Mouse (Mus musculus) limb, embryonic 14.5 days (tissue): ENCODE measurements at regions not wholly inside any gene's neighbourhood (a gene's known extent, or its start where the extent isn't known, plus 50 kb on each side); places are given as distances from the start of the nearest gene placed in this dataset.
"Not testable (repeated sequence)": the region's sequence is repeated elsewhere in the genome, so short reads cannot be mapped to it uniquely, and the experiment has no call there.

Source experiments
- ATAC-seq: fragments of 200-750 bp; cut with Nextera tagmentation; 2 replicates; pipeline ENCODE4 v1.8.0; 2017; ENCODE audit warnings: low read depth, moderate number of reproducible peaks, moderate TSS enrichment; ENCODE audit not compliant: low FRiP score
- DNase-seq: peaks from one replicate; pipeline ENCODE4 v3.0.0-alpha.2; 2015; ENCODE audit warnings: low spot score
- H3K27ac ChIP-seq: fragments of 300-500 bp; sonication (generic); replicated peaks from 2 replicates; pipeline ENCODE4 v1.5.1; 2014; ENCODE audit warnings: low read depth, mild to moderate bottlenecking, low read length, moderate library complexity, mixed read lengths
- H3K27me3 ChIP-seq: fragments of 300-500 bp; sonication (generic); 2 replicates; pipeline ENCODE4 v1.6.1; 2014; ENCODE audit warnings: low read length, mixed read lengths; ENCODE audit not compliant: control insufficient read depth, insufficient read depth
- H3K36me3 ChIP-seq: fragments of 300-500 bp; sonication (generic); 2 replicates; pipeline ENCODE4 v1.6.1; 2014; ENCODE audit warnings: mild to moderate bottlenecking, low read length, moderate library complexity, mixed read lengths; ENCODE audit not compliant: control insufficient read depth, insufficient read depth
- H3K4me1 ChIP-seq: fragments of 300-500 bp; sonication (generic); 2 replicates; pipeline ENCODE4 v1.6.1; 2014; ENCODE audit warnings: antibody characterized with exemption, low read length, mixed read lengths; ENCODE audit not compliant: control insufficient read depth, insufficient read depth
- H3K4me2 ChIP-seq: fragments of 300-500 bp; sonication (generic); replicated peaks from 2 replicates; pipeline ENCODE4 v1.6.1; 2014; ENCODE audit warnings: low read depth, mild to moderate bottlenecking, low read length, moderate library complexity; ENCODE audit not compliant: severe bottlenecking
- H3K4me3 ChIP-seq: fragments of 300-500 bp; sonication (generic); replicated peaks from 2 replicates; pipeline ENCODE4 v1.5.1; 2014; ENCODE audit warnings: low read length
- H3K9ac ChIP-seq: fragments of 300-500 bp; sonication (generic); 2 replicates; pipeline ENCODE4 v1.6.1; 2014; ENCODE audit warnings: mild to moderate bottlenecking, low read depth, low read length, moderate library complexity; ENCODE audit not compliant: severe bottlenecking
- H3K9me3 ChIP-seq: fragments of 300-500 bp; sonication (generic); 2 replicates; pipeline ENCODE4 v1.6.1; 2016; ENCODE audit warnings: low read length; ENCODE audit not compliant: control insufficient read depth
- POLR2A ChIP-seq: fragments of 200-500 bp; IDR thresholded peaks from 2 replicates; pipeline ENCODE4 v1.8.0; 2012; ENCODE audit warnings: inconsistent platforms, mild to moderate bottlenecking, moderate library complexity, borderline replicate concordance; ENCODE audit not compliant: insufficient read depth, insufficient read length; ENCODE audit errors: extremely low read depth
- WGBS: fragments of 180-500 bp; shearing (Covaris S2); extraction: QIAGEN DNeasy Blood & Tissue Kit; methylation state at CpG from one replicate; pipeline ENCODE4 v1.1.7; 2014; 5-methylcytosine and 5-hydroxymethylcytosine counted together

GRCm38 (mm10) chr10:120678277-120678676 lies 202.0 kb upstream of the Hmga2 start:
- Histone ChIP-seq H3K27me3 (no peaks in the 10 kb centered on the region), H3K4me2 (no peak overlapping the region), H3K27ac (no peak overlapping the region), H3K36me3 (no peaks in the 10 kb centered on the region), H3K4me1 (peaks cover 20% of the 10 kb centered on the region), H3K4me3 (no peak overlapping the region), H3K9ac (no peak overlapping the region; the same call in 1 of the 2 replicates), H3K9me3 (no peaks in the 10 kb centered on the region)
- TF ChIP-seq POLR2A: no peak
- no peak for ATAC-seq
- no peak for DNase-seq
- 34% methylated on average over 8 of the region's 8 CpGs for WGBS

- ATAC-seq (no peak), DNase-seq (no peak)
- Histone ChIP-seq H3K4me1 (peaks cover 16% of the 10 kb centered on the region), H3K27ac (no peak overlapping the region), H3K27me3 (no peaks in the 10 kb centered on the region), H3K9ac (no peak overlapping the region), H3K4me3 (no peak overlapping the region), H3K9me3 (no peaks in the 10 kb centered on the region), H3K4me2 (no peak overlapping the region), H3K36me3 (no peaks in the 10 kb centered on the region)
- no peak for TF ChIP-seq POLR2A
- 85% methylated on average over 4 of the region's 4 CpGs for WGBS
Observed at GRCm38 (mm10) chr10:120675369-120675768, 199.1 kb upstream of the Hmga2 start.

GRCm38 (mm10) chr10:120674321-120675045 lies 198.2 kb upstream of the Hmga2 start:
- Histone ChIP-seq H3K27me3 (no peaks in the 10 kb centered on the region), H3K9ac (no peak overlapping the region), H3K4me3 (no peak overlapping the region), H3K4me1 (peaks cover 12% of the 10 kb centered on the region), H3K36me3 (no peaks in the 10 kb centered on the region), H3K27ac (no peak overlapping the region), H3K9me3 (no peaks in the 10 kb centered on the region), H3K4me2 (no peak overlapping the region)
- WGBS: 78% methylated on average over 10 of the region's 10 CpGs
- TF ChIP-seq POLR2A: no peak
- DNase-seq (no peak), ATAC-seq (no peak)

- WGBS: 97% methylated on average over 7 of the region's 7 CpGs
- not testable (repeated sequence) for ATAC-seq, H3K27ac ChIP-seq
Observed at GRCm38 (mm10) chr10:120667678-120668031, 191.4 kb upstream of the Hmga2 start.

GRCm38 (mm10) chr10:120666985-120667677 lies 190.9 kb upstream of the Hmga2 start:
- 60% methylated on average over 12 of the region's 12 CpGs for WGBS
- Histone ChIP-seq H3K4me1 (0 out of 2 replicates have a peak, but pooled peaks cover 3% of the 10 kb centered on the region), H3K36me3 (no peaks in the 10 kb centered on the region), H3K27ac (no peak overlapping the region), H3K9ac (no peak overlapping the region), H3K4me3 (no peak overlapping the region), H3K27me3 (no peaks in the 10 kb centered on the region), H3K4me2 (no peak overlapping the region), H3K9me3 (no peaks in the 10 kb centered on the region)
- no peak for TF ChIP-seq POLR2A
- no peak for ATAC-seq
- peak; percentile 48 for DNase-seq

More at GRCm38 (mm10) chr10:120667678-120668031, 191.4 kb upstream of the Hmga2 start:
- not testable (repeated sequence) for H3K27me3 ChIP-seq, H3K9ac ChIP-seq, H3K4me1 ChIP-seq, H3K4me2 ChIP-seq, H3K36me3 ChIP-seq, H3K9me3 ChIP-seq, H3K4me3 ChIP-seq, DNase-seq
